ENCODE assay signal across 20 mouse cellular contexts in genomic region chr6:117653886-117654425, GRCm38 (mm10).
"Had no signal": no experiment of that assay in that cellular context is flagged by ENCODE, and none has a peak within 500 bp of the region (broad histone marks: within the 10 kb centered on the region; RNA-seq: fewer than 3 reads in every experiment).

No protein-coding gene starts in this region.

- H3K4me1 ChIP-seq: liver, embryonic 13.5 days had no signal

- DNase-seq: kidney, adult 11 months; kidney, adult 8-10 months; kidney, postnatal 10 days; kidney, postnatal 36 days; layer of hippocampus, postnatal 36 days; left cerebral cortex, postnatal 4 days; liver, embryonic 13.5 days; lung, adult 2 months; lung, postnatal 14 days; lung, postnatal 4 days; midbrain, embryonic 14.5 days; right cerebral cortex, adult 18-20 months; right cerebral cortex, postnatal 25 days; spleen, adult 18-20 months; thymus, adult 18-20 months; thymus, postnatal 14 days; thymus, postnatal 4 days had no signal

- H3K36me3 ChIP-seq: kidney, embryonic 15.5 days; liver, embryonic 13.5 days; stomach, embryonic 15.5 days had no signal

- H3K9me3 ChIP-seq: kidney, embryonic 15.5 days; liver, embryonic 13.5 days; stomach, embryonic 15.5 days had no signal

- H3K27me3 ChIP-seq: kidney, embryonic 15.5 days; liver, embryonic 13.5 days; stomach, embryonic 15.5 days had no signal

- H3K4me2 ChIP-seq: kidney, embryonic 15.5 days; liver, embryonic 13.5 days; midbrain, embryonic 11.5 days; stomach, embryonic 15.5 days had no signal

- H3K4me3 ChIP-seq: kidney, embryonic 15.5 days; liver, embryonic 13.5 days; stomach, embryonic 15.5 days had no signal

- H3K27ac ChIP-seq: kidney, embryonic 15.5 days; liver, embryonic 13.5 days; stomach, embryonic 15.5 days had no signal

- H3K9ac ChIP-seq: kidney, embryonic 15.5 days; liver, embryonic 13.5 days; stomach, embryonic 15.5 days had no signal
